Mouse (Mus musculus) stomach, embryonic 15.5 days (tissue): ENCODE measurements around the gene Usp47. TPM values are rescaled to one million over a fixed set of nuclear protein-coding genes. Genes with fewer than 3 reads are reported as not detected.

Source experiments
- ATAC-seq: fragments of 200-750 bp; cut with Nextera tagmentation; 2 replicates; pipeline ENCODE4 v1.8.0; 2017; ENCODE audit warnings: low read depth, moderate number of reproducible peaks, moderate TSS enrichment; ENCODE audit not compliant: insufficient read depth, low FRiP score
- H3K27ac ChIP-seq: fragments of 300-500 bp; sonication (generic); 2 replicates; pipeline ENCODE4 v1.5.1; 2015; ENCODE audit warnings: mild to moderate bottlenecking, inconsistent platforms
- H3K27me3 ChIP-seq: fragments of 300-500 bp; sonication (generic); replicated peaks from 2 replicates; pipeline ENCODE4 v1.6.1; 2015; ENCODE audit warnings: inconsistent platforms
- H3K36me3 ChIP-seq: fragments of 300-500 bp; sonication (generic); 2 replicates; pipeline ENCODE4 v1.6.1; 2015; ENCODE audit warnings: inconsistent platforms
- H3K4me1 ChIP-seq: fragments of 300-500 bp; sonication (generic); 2 replicates; pipeline ENCODE4 v1.6.1; 2015; ENCODE audit warnings: inconsistent platforms
- H3K4me2 ChIP-seq: fragments of 300-500 bp; sonication (generic); 2 replicates; pipeline ENCODE4 v1.6.1; 2015; ENCODE audit warnings: mild to moderate bottlenecking, inconsistent platforms
- H3K4me3 ChIP-seq: fragments of 300-500 bp; sonication (generic); replicated peaks from 2 replicates; pipeline ENCODE4 v1.5.1; 2015; ENCODE audit warnings: inconsistent platforms
- H3K9ac ChIP-seq: fragments of 300-500 bp; sonication (generic); 2 replicates; pipeline ENCODE4 v1.6.1; 2015; ENCODE audit warnings: inconsistent platforms
- H3K9me3 ChIP-seq: fragments of 300-500 bp; sonication (generic); 2 replicates; pipeline ENCODE4 v1.6.1; 2016; ENCODE audit warnings: inconsistent platforms
- WGBS: fragments of 180-500 bp; shearing (Covaris S2); methylation state at CpG from one replicate; pipeline ENCODE4 v1.1.7; 2015; 5-methylcytosine and 5-hydroxymethylcytosine counted together
- polyA plus RNA-seq: library from polyadenylated mRNA; unstranded; fragments of >200 nt; fragmentation: Nextera tagmentation; extraction: Ambion mirVana; gene quantifications from 2 replicates; pipeline ENCODE4 v1.2.1, GENCODE M21; 2015

The Usp47 gene
- polyA plus RNA-seq, 1 experiment from 2014 or later: 59.2 TPM

DNA sequence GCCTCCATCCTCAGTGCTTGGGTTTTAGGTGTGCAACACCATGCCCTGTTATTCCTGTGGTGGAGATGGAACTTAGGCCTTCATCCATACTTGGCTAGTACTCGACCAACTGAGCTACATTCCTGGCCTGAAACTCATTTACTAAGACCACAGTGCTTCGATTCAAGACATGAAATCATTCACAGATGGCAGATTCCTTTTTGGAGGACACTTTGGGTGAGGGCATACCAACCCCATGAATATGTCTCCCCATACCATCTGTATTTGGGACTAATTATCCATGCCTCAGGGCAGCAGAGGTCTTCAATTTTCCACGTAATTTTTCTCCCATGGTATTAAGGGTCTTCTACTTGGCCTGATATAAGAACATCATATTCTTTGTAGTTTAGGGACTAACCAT lies 119.3 kb downstream of the Usp47 start:
- H3K36me3 ChIP-seq: no peaks in the 10 kb centered on the region
- no peak for ATAC-seq
- H3K4me3 ChIP-seq: no peak overlapping the region
- H3K9me3 ChIP-seq: no peaks in the 10 kb centered on the region
- WGBS: 75% methylated on average over 3 of the region's 3 CpGs
- H3K27me3 ChIP-seq: no peaks in the 10 kb centered on the region
- H3K9ac ChIP-seq: no peak overlapping the region
- peaks cover 7% of the 10 kb centered on the region; the same call in 1 of the 2 replicates for H3K4me1 ChIP-seq
- no peak overlapping the region for H3K27ac ChIP-seq
- H3K4me2 ChIP-seq: no peak overlapping the region

DNA sequence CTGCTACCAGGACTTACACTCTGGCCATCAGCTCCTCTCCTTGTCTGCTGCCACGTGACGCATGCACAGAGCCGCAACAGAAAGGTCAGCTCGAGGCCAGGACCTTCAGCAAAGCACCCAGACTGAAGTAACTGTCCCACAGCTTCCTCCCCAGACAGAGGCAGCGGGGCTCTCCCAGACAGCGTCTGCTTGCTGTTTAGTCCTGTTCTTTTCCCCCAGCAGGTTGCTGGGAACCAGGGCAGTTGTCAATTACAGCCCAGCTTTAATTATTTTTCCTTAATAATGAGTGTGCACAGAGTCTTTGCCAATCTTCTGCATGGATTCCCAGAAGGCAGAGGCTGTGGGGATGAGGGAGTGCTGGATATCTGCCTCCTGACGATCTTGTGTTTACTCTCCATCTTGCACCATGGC lies 119.8 kb downstream of the Usp47 start:
- WGBS: 43% methylated on average over 7 of the region's 7 CpGs
- H3K9ac ChIP-seq: no peak overlapping the region
- no peak for ATAC-seq

GRCm38 (mm10) chr7:112143978-112144377 lies 120.7 kb downstream of the Usp47 start:
- peak; percentile 24; the same call in 1 of the 2 replicates for ATAC-seq
- Histone ChIP-seq H3K9me3 (no peaks in the 10 kb centered on the region), H3K27ac (no peak overlapping the region), H3K4me1 (peaks cover 7% of the 10 kb centered on the region; the same call in 1 of the 2 replicates), H3K4me2 (no peak overlapping the region), H3K4me3 (no peak overlapping the region), H3K27me3 (no peaks in the 10 kb centered on the region), H3K36me3 (no peaks in the 10 kb centered on the region), H3K9ac (no peak overlapping the region)
- WGBS: 58% methylated on average over 4 of the region's 4 CpGs

More for the DNA sequence above, 119.8 kb downstream of the Usp47 start:
- H3K9me3 ChIP-seq: no peaks in the 10 kb centered on the region
- no peaks in the 10 kb centered on the region for H3K27me3 ChIP-seq
- no peaks in the 10 kb centered on the region for H3K36me3 ChIP-seq
- no peak overlapping the region for H3K27ac ChIP-seq
- no peak overlapping the region for H3K4me2 ChIP-seq
- H3K4me3 ChIP-seq: no peak overlapping the region
- peaks cover 7% of the 10 kb centered on the region; the same call in 1 of the 2 replicates for H3K4me1 ChIP-seq

DNA sequence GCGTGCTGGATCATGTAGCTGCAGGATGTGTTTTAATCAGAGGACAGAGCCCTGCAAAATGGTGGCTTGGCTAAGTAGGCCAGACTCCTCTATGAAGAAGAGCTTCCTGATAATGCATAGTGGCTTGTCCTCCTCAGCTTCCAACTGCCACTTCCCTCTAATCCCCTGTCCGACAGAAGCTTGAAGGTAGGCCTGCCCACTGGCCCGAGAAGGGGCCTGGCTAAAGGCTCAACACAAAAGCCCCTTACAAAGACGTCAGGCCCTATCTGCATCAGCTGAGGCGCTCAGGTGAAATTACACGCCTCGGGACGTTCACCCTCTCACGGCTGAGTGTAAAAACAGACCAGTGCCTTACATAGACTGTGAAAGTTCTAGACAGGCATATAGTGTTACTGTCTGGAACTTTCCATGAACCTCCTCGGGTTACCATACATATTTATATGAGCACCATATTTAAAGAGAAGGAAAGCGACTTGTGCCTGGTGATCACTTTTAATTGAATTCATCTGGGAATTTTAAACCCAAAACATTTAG lies 121.4 kb downstream of the Usp47 start:
- no peak for ATAC-seq
- H3K27ac ChIP-seq: no peak overlapping the region

DNA sequence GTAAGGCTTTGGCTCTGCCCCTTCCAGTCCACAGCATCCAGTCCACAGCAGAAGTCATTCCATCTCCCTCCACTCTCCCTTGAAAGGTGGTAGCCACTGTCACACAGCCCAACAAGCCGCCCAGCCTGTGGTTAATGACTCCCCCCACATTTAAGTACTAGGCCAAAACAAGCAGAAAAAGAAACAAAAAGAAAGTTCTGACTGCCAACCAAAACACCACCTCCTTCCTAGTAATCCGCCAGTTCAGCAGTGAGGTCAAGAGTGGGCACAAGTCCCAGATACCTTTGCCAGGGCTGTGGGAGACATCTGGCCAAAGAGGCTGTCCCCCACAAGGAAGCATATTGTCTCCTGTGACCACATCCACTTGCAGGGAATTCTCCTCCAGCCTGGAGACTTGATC lies 124.7 kb downstream of the Usp47 start:
- no peak for ATAC-seq
- H3K27ac ChIP-seq: no peak overlapping the region
- H3K9me3 ChIP-seq: no peaks in the 10 kb centered on the region
- H3K27me3 ChIP-seq: no peaks in the 10 kb centered on the region
- H3K4me1 ChIP-seq: peaks cover 6% of the 10 kb centered on the region; the same call in 1 of the 2 replicates
- H3K4me2 ChIP-seq: no peak overlapping the region
- no peak overlapping the region for H3K4me3 ChIP-seq
- H3K9ac ChIP-seq: no peak overlapping the region
- no peaks in the 10 kb centered on the region for H3K36me3 ChIP-seq
- 79% methylated on average over 2 of the region's 2 CpGs for WGBS

More for the DNA sequence above, 121.4 kb downstream of the Usp47 start:
- H3K36me3 ChIP-seq: no peaks in the 10 kb centered on the region
- H3K27me3 ChIP-seq: no peaks in the 10 kb centered on the region
- peaks cover 7% of the 10 kb centered on the region; the same call in 1 of the 2 replicates for H3K4me1 ChIP-seq
- no peak overlapping the region for H3K4me3 ChIP-seq
- no peak overlapping the region for H3K4me2 ChIP-seq
- no peak overlapping the region for H3K9ac ChIP-seq
- WGBS: 67% methylated on average over 11 of the region's 11 CpGs
- H3K9me3 ChIP-seq: no peaks in the 10 kb centered on the region

- no peaks in the 10 kb centered on the region for H3K36me3 ChIP-seq
- ATAC-seq: no peak
- H3K4me2 ChIP-seq: no peak overlapping the region
- no peaks in the 10 kb centered on the region for H3K9me3 ChIP-seq
- no peaks in the 10 kb centered on the region for H3K4me1 ChIP-seq
- no peak overlapping the region for H3K9ac ChIP-seq
- H3K27ac ChIP-seq: no peak overlapping the region
- no peaks in the 10 kb centered on the region for H3K27me3 ChIP-seq
- WGBS: 87% methylated on average over 10 of the region's 10 CpGs
- no peak overlapping the region for H3K4me3 ChIP-seq
These were observed 125.8 kb downstream of the Usp47 start for GRCm38 (mm10) chr7:112149113-112149512.

DNA sequence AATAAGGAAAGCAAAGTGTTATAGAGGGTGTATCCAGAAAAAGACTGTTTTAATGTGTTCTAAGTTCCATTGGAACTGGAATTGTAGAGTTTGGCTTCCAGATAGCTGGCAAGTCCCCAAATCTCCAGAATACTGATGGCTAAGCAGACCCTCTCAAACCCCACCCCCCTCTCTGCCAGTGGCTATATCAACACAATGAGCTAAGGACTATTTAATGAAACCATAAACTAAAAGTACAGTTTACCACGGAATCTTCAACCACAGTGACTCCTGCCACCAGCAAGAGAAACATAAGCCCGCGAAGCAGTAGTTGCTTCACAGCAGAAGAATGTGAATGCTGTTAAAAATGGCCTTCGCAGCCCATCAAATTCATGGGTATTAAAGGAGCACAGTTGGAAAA lies 131.1 kb downstream of the Usp47 start:
- H3K4me1 ChIP-seq: peaks cover 14% of the 10 kb centered on the region
- no peak overlapping the region for H3K4me3 ChIP-seq
- no peak overlapping the region for H3K9ac ChIP-seq
- no peaks in the 10 kb centered on the region for H3K27me3 ChIP-seq
- H3K4me2 ChIP-seq: no peak overlapping the region
- no peak for ATAC-seq
- WGBS: 67% methylated on average over 4 of the region's 4 CpGs
- H3K9me3 ChIP-seq: no peaks in the 10 kb centered on the region
- no peaks in the 10 kb centered on the region for H3K36me3 ChIP-seq
- peak overlapping the region; percentile 64 for H3K27ac ChIP-seq

DNA sequence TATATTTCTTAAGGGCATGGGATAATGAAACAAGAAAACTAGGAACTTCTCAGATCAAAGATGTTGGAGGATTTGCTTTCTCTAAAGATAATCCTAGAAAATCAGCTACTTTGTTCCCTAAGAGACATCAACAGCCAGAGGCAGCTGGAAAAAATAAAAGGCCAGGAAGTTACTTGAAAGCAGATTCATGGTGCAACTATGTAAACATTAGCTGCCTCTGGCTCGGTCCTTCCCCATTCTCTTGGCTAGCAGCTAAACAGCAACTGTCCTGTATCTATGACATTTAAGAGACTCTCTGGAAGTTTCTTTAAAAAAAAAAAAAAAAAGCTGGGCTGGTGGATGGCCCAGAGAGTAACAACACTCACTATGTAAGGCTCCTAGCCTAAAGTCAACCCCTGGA lies 131.9 kb downstream of the Usp47 start:
- WGBS: 0% methylated on average over 1 of the region's 1 CpGs
- H3K4me1 ChIP-seq: peaks cover 14% of the 10 kb centered on the region
- no peak overlapping the region for H3K4me2 ChIP-seq
- no peaks in the 10 kb centered on the region for H3K9me3 ChIP-seq
- H3K4me3 ChIP-seq: no peak overlapping the region
- H3K27ac ChIP-seq: peak overlapping the region; percentile 64; the same call in 1 of the 2 replicates
- no peak overlapping the region for H3K9ac ChIP-seq
- no peaks in the 10 kb centered on the region for H3K36me3 ChIP-seq
- H3K27me3 ChIP-seq: no peaks in the 10 kb centered on the region
- ATAC-seq: no peak

GRCm38 (mm10) chr7:112157584-112158315 lies 134.4 kb downstream of the Usp47 start:
- Histone ChIP-seq H3K4me1 (peaks cover 14% of the 10 kb centered on the region), H3K27ac (peak overlapping the region; percentile 49), H3K36me3 (no peaks in the 10 kb centered on the region), H3K4me3 (peak overlapping the region; percentile 52), H3K27me3 (no peaks in the 10 kb centered on the region), H3K4me2 (peak overlapping the region; percentile 61), H3K9me3 (no peaks in the 10 kb centered on the region), H3K9ac (peak overlapping the region; percentile 17; the same call in 1 of the 2 replicates)
- whole genome bisulfite sequencing: 14% methylated on average over 23 of the region's 23 CpGs
- peak; percentile 29; the same call in 1 of the 2 replicates for ATAC-seq

- WGBS: 3% methylated on average over 23 of the region's 23 CpGs
- Histone ChIP-seq H3K36me3 (no peaks in the 10 kb centered on the region), H3K4me2 (peak overlapping the region; percentile 61), H3K4me1 (peaks cover 14% of the 10 kb centered on the region), H3K9me3 (no peaks in the 10 kb centered on the region), H3K27me3 (no peaks in the 10 kb centered on the region), H3K4me3 (peak overlapping the region; percentile 52), H3K27ac (peak overlapping the region; percentile 52), H3K9ac (peak overlapping the region; percentile 17; the same call in 1 of the 2 replicates)
- ATAC-seq: peak; percentile 32; the same call in 1 of the 2 replicates
These were observed 135.0 kb downstream of the Usp47 start for GRCm38 (mm10) chr7:112158316-112158741.

DNA sequence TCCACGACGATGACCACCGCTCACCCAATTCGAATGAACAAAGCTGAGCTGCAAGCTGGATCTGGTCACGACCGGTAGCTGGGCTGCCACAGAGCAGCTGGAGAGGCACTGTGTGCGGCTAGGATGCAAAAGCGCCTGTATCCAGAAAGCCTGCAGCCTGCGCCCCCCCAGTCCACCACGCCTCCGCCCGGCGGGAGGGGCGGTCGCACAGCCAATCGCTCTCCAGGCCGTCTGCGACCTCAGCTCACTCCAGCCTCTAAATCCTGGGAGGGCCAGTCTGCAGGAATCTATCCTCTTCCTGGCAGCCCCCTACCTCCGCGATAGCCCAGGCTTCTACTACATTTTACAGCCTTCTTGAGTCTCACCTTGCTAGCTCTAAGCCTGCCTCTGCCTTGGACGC lies 135.6 kb downstream of the Usp47 start, which contains the start of gene Dkk3:
Gene Dkk3, minus strand, starts transcription at position 116 of the 400 bp plus-strand sequence.
- Histone ChIP-seq H3K27me3 (no peaks in the 10 kb centered on the region), H3K4me1 (peaks cover 14% of the 10 kb centered on the region), H3K9ac (peak within 1 kb of the TSS; percentile 17; the same call in 1 of the 2 replicates), H3K27ac (peak within 1 kb of the TSS; percentile 52), H3K4me2 (peak within 1 kb of the TSS; percentile 61), H3K4me3 (peak within 1 kb of the TSS; percentile 52), H3K36me3 (no peaks in the 10 kb centered on the region), H3K9me3 (no peaks in the 10 kb centered on the region)
- ATAC-seq: peak; percentile 33; the same call in 1 of the 2 replicates
- WGBS: 6% methylated on average over 21 of the region's 21 CpGs

- no peak overlapping the region for H3K9ac ChIP-seq
- 36% methylated on average over 6 of the region's 6 CpGs for WGBS
- peaks cover 14% of the 10 kb centered on the region for H3K4me1 ChIP-seq
- H3K9me3 ChIP-seq: no peaks in the 10 kb centered on the region
- no peak overlapping the region for H3K27ac ChIP-seq
- H3K4me2 ChIP-seq: no peak overlapping the region
- no peak for ATAC-seq
- H3K27me3 ChIP-seq: no peaks in the 10 kb centered on the region
- H3K36me3 ChIP-seq: no peaks in the 10 kb centered on the region
- no peak overlapping the region for H3K4me3 ChIP-seq
These were observed 136.5 kb downstream of the Usp47 start for GRCm38 (mm10) chr7:112159835-112160234.
